In genomic region chr16:23250556-23251444, GRCm38 (mm10) we compare ENCODE assay signal across 9 mouse cellular contexts. TPM values are rescaled to one million over a fixed set of nuclear protein-coding genes. Genes with fewer than 3 reads are reported as not detected.
DNase-seq lines count a peak whose midpoint lies in the region; ATAC-seq and TF ChIP-seq lines count a peak whose summit lies in the region.
"Had no signal": no experiment of that assay in that cellular context is flagged by ENCODE, and none has a peak within 500 bp of the region (broad histone marks: within the 10 kb centered on the region; RNA-seq: fewer than 3 reads in every experiment).

No protein-coding gene starts in this region.

- no peak for TF ChIP-seq POLR2A in kidney, adult 2 months (IDR thresholded peaks at IDR 0.05; ENCODE audit: low read depth, low read length)

- no peak overlapping the region for H3K4me3 ChIP-seq in kidney, embryonic 15.5 days (replicated peaks)
- no peak overlapping the region for H3K4me3 ChIP-seq in kidney, adult 2 months (ENCODE audit: insufficient read depth, low read depth, low read length)
- 0 out of 2 replicates have a peak overlapping the region, but pooled peaks have one; percentile 1 for H3K4me3 ChIP-seq in embryonic facial prominence, embryonic 10.5 days
- H3K4me3 ChIP-seq in hindbrain, embryonic 15.5 days = no peak overlapping the region
- no peak overlapping the region for H3K4me3 ChIP-seq in midbrain, embryonic 15.5 days

- H3K36me3 ChIP-seq in kidney, embryonic 15.5 days = 0 out of 2 replicates have a peak, but pooled peaks cover 5% of the 10 kb centered on the region
- H3K36me3 ChIP-seq in kidney, adult 2 months (ENCODE audit: control insufficient read depth, insufficient read depth, low read length) = no peaks in the 10 kb centered on the region
- H3K36me3 ChIP-seq in embryonic facial prominence, embryonic 10.5 days (replicated peaks) = peaks cover 10% of the 10 kb centered on the region
- no peaks in the 10 kb centered on the region for H3K36me3 ChIP-seq in hindbrain, embryonic 15.5 days
- H3K36me3 ChIP-seq in midbrain, embryonic 15.5 days (replicated peaks) = no peaks in the 10 kb centered on the region
- H3K36me3 ChIP-seq: G1E had no signal

- WGBS in kidney, embryonic 15.5 days = 29% methylated on average over 15 of the region's 15 CpGs
- WGBS in kidney, adult 2 months = 55% methylated on average over 15 of the region's 15 CpGs
- WGBS in embryonic facial prominence, embryonic 10.5 days = 48% methylated on average over 15 of the region's 15 CpGs
- WGBS in hindbrain, embryonic 15.5 days = 33% methylated on average over 15 of the region's 15 CpGs
- 39% methylated on average over 15 of the region's 15 CpGs for WGBS in midbrain, embryonic 15.5 days

- no peaks in the 10 kb centered on the region for H3K27me3 ChIP-seq in kidney, embryonic 15.5 days
- H3K27me3 ChIP-seq in kidney, adult 2 months (replicated peaks; ENCODE audit: control insufficient read depth, insufficient read depth, low read length) = no peaks in the 10 kb centered on the region
- 0 out of 2 replicates have a peak, but pooled peaks cover 2% of the 10 kb centered on the region for H3K27me3 ChIP-seq in embryonic facial prominence, embryonic 10.5 days (replicated peaks; ENCODE audit: low read depth, poor library complexity, severe bottlenecking)
- no peaks in the 10 kb centered on the region for H3K27me3 ChIP-seq in hindbrain, embryonic 15.5 days
- H3K27me3 ChIP-seq in midbrain, embryonic 15.5 days (replicated peaks) = no peaks in the 10 kb centered on the region

- ATAC-seq in kidney, embryonic 15.5 days (replicated peaks; ENCODE audit: low FRiP score) = peak; percentile 82; the same call in 1 of the 2 replicates
- peak; percentile 10; the same call in 1 of the 2 replicates for ATAC-seq in hindbrain, embryonic 15.5 days (ENCODE audit: low FRiP score, low read depth)
- ATAC-seq in midbrain, embryonic 15.5 days (replicated peaks) = peak; percentile 19; the same call in 1 of the 2 replicates

- DNase-seq in kidney, adult 2 months = no peak
- no peak for DNase-seq in embryonic facial prominence, embryonic 10.5 days (ENCODE audit: low spot score)
- no peak for DNase-seq in thymus, adult 18-20 months
- no peak for DNase-seq in left cerebral cortex, postnatal 14 days (ENCODE audit: low spot score in 2 of 2)
- DNase-seq in cerebellum, adult 11 months = no peak

- H3K9me3 ChIP-seq in kidney, embryonic 15.5 days (replicated peaks) = no peaks in the 10 kb centered on the region
- no peaks in the 10 kb centered on the region for H3K9me3 ChIP-seq in embryonic facial prominence, embryonic 10.5 days
- no peaks in the 10 kb centered on the region for H3K9me3 ChIP-seq in hindbrain, embryonic 15.5 days
- no peaks in the 10 kb centered on the region for H3K9me3 ChIP-seq in midbrain, embryonic 15.5 days
- H3K9me3 ChIP-seq: G1E had no signal

- no peak for TF ChIP-seq CTCF in kidney, adult 2 months (conservative IDR thresholded peaks at IDR 0.05; ENCODE audit: insufficient read depth, insufficient read length, low read depth, low read length)

- H3K4me2 ChIP-seq in kidney, embryonic 15.5 days = peak overlapping the region; percentile 27; the same call in 1 of the 2 replicates
- no peak overlapping the region for H3K4me2 ChIP-seq in hindbrain, embryonic 15.5 days
- no peak overlapping the region for H3K4me2 ChIP-seq in midbrain, embryonic 15.5 days

- intact Hi-C loops in left cerebral cortex, postnatal 14 days (cut with DNase I) = no loop called here

- peak overlapping the region; percentile 37 for H3K27ac ChIP-seq in kidney, embryonic 15.5 days
- no peak overlapping the region for H3K27ac ChIP-seq in kidney, adult 2 months (ENCODE audit: insufficient read depth, low read depth, low read length)
- H3K27ac ChIP-seq in embryonic facial prominence, embryonic 10.5 days (replicated peaks) = peak overlapping the region; percentile 80
- H3K27ac ChIP-seq in hindbrain, embryonic 15.5 days (replicated peaks) = no peak overlapping the region
- no peak overlapping the region for H3K27ac ChIP-seq in midbrain, embryonic 15.5 days

- no peak overlapping the region for H3K9ac ChIP-seq in kidney, embryonic 15.5 days
- H3K9ac ChIP-seq in hindbrain, embryonic 15.5 days = no peak overlapping the region
- no peak overlapping the region for H3K9ac ChIP-seq in midbrain, embryonic 15.5 days

- H3K4me1 ChIP-seq in kidney, embryonic 15.5 days = peaks cover 33% of the 10 kb centered on the region
- H3K4me1 ChIP-seq in kidney, adult 2 months (ENCODE audit: control insufficient read depth, insufficient read depth, low read length) = no peaks in the 10 kb centered on the region
- peaks cover 59% of the 10 kb centered on the region for H3K4me1 ChIP-seq in embryonic facial prominence, embryonic 10.5 days
- H3K4me1 ChIP-seq in hindbrain, embryonic 15.5 days (replicated peaks) = peaks cover 15% of the 10 kb centered on the region
- peaks cover 18% of the 10 kb centered on the region for H3K4me1 ChIP-seq in midbrain, embryonic 15.5 days

RNA-seq across cellular contexts. Expression of gene St6gal1, which starts 26.3 kb away (rescaled TPM):
- 22.6 and 25.5 TPM in 2 replicates for polyA plus RNA-seq in kidney, embryonic 15.5 days (2015; fragmentation: Nextera tagmentation; extraction: Ambion mirVana)
- 9.1 and 10.1 TPM in 2 replicates for polyA plus RNA-seq in kidney, adult 2 months (2012; rRNA removed)
- 27.3 and 28.9 TPM in 2 replicates for polyA plus RNA-seq in embryonic facial prominence, embryonic 10.5 days (2016; fragmentation: Nextera tagmentation; extraction: Ambion mirVana)
- 24.6 and 27.8 TPM in 2 replicates for polyA plus RNA-seq in hindbrain, embryonic 15.5 days (2015; fragmentation: Nextera tagmentation; extraction: Ambion mirVana)
- polyA plus RNA-seq in midbrain, embryonic 15.5 days (2015; fragmentation: Nextera tagmentation; extraction: Ambion mirVana) = 27.9 and 29.4 TPM in 2 replicates
- 10 to 100 TPM; 10.5 to 13.0 TPM for total RNA-seq in left cerebral cortex, postnatal 14 days (2021)

Comparison
In these comparisons a context has a peak if more than half of its experiments do, and no peak if none do; other contexts are left out.
1. H3K27ac ChIP-seq: peak in kidney, embryonic 15.5 days (single experiment) and embryonic facial prominence, embryonic 10.5 days (single experiment); none in kidney, adult 2 months (single experiment), hindbrain, embryonic 15.5 days (single experiment) and midbrain, embryonic 15.5 days (single experiment).
2. ATAC-seq: peak in every context shown above with its lines; median percentile 82 in kidney, embryonic 15.5 days; 19 in midbrain, embryonic 15.5 days; 10 in hindbrain, embryonic 15.5 days.